Mouse (Mus musculus): ENCODE data around the gene Usf2. TPM values are rescaled to one million over a fixed set of nuclear protein-coding genes. Genes with fewer than 3 reads are reported as not detected.
"Not testable (repeated sequence)": the region's sequence is repeated elsewhere in the genome, so short reads cannot be mapped to it uniquely, and the experiment has no call there.

Gene Usf2
- polyA plus RNA-seq, 1 experiment from 2014 or later = 28.9 TPM

DNA sequence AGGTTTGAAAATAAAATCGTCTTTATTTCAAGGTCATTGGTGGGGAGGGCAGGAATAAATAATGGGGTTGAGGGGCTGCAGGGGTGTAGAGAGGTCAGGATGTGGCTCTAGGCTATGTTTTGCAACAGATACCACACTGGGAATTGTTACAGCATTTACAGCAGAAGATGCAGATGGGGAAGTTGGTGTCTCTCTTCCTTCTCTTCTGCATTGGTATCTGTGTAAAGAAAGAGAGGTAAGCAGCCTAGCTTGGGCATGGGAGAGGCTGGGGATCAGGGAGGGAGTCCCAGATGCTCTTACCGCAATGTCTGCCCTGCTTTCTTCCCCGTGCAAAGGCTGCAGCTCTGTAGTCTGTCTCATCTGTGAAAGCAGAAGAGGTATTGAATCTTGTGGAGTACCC is 14.2 kb downstream of the Usf2 start:
- not testable (repeated sequence) for H3K4me3 ChIP-seq; ATAC-seq (replicated peaks); H3K27ac ChIP-seq (replicated peaks); H3K9me3 ChIP-seq; H3K9ac ChIP-seq (replicated peaks); H3K27me3 ChIP-seq; H3K4me2 ChIP-seq (replicated peaks); H3K4me1 ChIP-seq
- peaks cover 13% of the 10 kb centered on the region; the same call in 1 of the 2 replicates for H3K36me3 ChIP-seq
- WGBS = 59% methylated on average over 3 of the region's 3 CpGs

DNA sequence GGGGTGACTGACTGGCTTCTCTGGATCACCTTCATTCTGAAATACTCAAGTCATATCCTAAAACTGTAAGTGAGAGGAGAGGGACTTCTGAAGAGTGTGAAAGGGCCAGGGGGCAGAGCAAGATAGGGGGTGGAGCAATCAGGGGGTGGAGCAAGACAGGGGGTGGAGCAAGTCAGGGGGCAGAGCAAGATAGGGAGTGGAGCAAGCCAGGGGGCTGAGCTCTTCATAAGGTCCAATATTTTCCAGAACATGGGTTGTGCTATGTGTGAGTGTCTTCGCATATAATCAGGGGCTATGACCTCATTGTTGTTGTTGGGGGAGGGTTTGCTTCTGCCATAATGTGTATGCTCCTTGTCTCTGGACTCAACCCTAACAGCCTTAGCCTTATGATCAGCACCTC is 16.5 kb downstream of the Usf2 start:
- not testable (repeated sequence) for H3K9me3 ChIP-seq; ATAC-seq (replicated peaks); H3K4me3 ChIP-seq; H3K36me3 ChIP-seq; H3K4me1 ChIP-seq; H3K9ac ChIP-seq (replicated peaks); H3K27ac ChIP-seq (replicated peaks); H3K27me3 ChIP-seq; H3K4me2 ChIP-seq (replicated peaks)
- WGBS = 87% methylated on average over 1 of the region's 1 CpGs

DNA sequence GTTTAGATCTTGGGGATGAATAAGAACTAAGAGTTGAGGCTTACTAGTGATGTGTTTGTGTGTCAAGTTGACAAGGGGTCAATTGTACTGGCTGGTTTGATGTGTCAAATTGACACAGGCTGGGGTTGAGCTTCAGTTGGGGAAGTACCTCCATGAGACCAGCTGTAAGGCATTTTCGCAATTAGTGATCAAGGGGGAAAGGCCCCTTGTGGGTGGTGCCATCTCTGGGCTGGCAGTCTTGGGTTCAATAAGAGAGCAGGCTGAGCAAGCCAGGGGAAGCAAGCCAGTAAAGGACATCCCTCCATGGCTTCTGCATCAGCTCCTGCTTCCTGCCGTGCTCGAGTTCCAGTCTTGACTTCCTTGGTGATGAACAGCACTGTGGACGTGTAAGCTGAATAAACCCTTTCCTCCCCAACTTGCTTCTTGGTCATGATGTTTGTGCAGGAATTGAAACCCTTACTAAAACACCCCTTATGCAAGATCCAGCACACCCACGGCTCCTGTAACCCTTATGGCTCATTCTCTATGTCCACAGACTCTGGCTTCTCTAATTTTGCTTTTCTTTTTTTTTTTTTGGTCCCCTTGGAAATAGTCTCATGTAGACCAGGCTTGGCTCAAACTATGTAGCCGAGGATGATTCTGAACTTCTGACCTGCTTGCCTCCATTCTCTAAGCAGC is 21.0 kb downstream of the Usf2 start:
- not testable (repeated sequence) for ATAC-seq (replicated peaks); H3K9ac ChIP-seq (replicated peaks); H3K27me3 ChIP-seq; H3K36me3 ChIP-seq; H3K4me2 ChIP-seq (replicated peaks); H3K4me1 ChIP-seq; H3K9me3 ChIP-seq; H3K4me3 ChIP-seq; H3K27ac ChIP-seq (replicated peaks)
- WGBS = 77% methylated on average over 6 of the region's 6 CpGs

DNA sequence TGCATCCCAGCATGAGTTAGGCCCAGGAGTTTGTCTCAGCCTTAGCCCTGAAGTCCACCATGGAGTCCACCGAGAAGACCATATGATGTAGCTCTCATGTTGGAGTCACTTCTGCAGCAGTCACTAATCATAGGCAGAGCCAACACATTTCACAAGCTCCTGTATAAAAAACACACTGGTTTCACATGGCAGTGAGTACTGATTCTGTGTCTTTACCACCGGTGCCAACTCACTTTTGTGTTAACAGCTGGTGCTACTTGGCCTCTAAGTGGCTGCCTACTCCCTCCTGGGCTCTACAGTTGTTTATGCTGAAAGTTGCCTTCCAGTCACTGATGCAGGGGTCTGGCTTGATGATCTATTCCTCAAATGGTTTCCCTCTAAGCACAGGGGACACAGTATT is 32.0 kb downstream of the Usf2 start, which contains the start of gene Hamp2:
Hamp2 (minus strand) TSS at position 101 of the 400 bp plus-strand sequence.
- not testable (repeated sequence) for H3K27ac ChIP-seq (replicated peaks); H3K36me3 ChIP-seq
- 76% methylated on average over 2 of the region's 2 CpGs for WGBS

DNA sequence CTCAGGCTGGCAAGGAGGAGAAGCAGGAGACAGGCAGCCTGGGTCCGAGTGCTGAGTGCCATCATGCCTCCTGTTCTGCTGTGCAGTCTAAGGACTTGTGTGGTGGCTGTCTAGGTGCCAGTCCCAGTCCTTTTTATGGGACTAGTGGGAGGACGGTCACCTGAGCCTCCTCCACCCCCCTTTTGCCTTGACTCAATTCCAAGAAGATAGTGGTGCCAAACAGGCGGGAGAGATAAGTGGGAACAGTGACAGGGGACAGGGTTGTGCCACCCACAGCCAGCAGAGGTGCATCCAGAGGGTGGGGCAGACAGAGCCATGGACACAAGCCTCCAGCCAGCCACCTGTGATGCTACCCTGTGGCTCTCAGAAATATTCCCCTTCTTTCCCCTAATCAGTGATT is 32.5 kb downstream of the Usf2 start:
- WGBS = 73% methylated on average over 3 of the region's 3 CpGs
- no peaks in the 10 kb centered on the region for H3K27me3 ChIP-seq
- H3K9me3 ChIP-seq = no peaks in the 10 kb centered on the region
- no peak overlapping the region for H3K9ac ChIP-seq (replicated peaks)
- no peaks in the 10 kb centered on the region for H3K36me3 ChIP-seq
- no peak overlapping the region for H3K4me3 ChIP-seq
- ATAC-seq (replicated peaks) = no peak
- no peak overlapping the region for H3K4me2 ChIP-seq (replicated peaks)
- H3K4me1 ChIP-seq = no peaks in the 10 kb centered on the region
- no peak overlapping the region for H3K27ac ChIP-seq (replicated peaks)

More for the DNA sequence above, 32.0 kb downstream of the Usf2 start, which contains the start of gene Hamp2:
- ATAC-seq (replicated peaks); H3K9ac ChIP-seq (replicated peaks); H3K27me3 ChIP-seq; H3K4me1 ChIP-seq; H3K4me3 ChIP-seq; H3K9me3 ChIP-seq; H3K4me2 ChIP-seq (replicated peaks): not testable (repeated sequence)

DNA sequence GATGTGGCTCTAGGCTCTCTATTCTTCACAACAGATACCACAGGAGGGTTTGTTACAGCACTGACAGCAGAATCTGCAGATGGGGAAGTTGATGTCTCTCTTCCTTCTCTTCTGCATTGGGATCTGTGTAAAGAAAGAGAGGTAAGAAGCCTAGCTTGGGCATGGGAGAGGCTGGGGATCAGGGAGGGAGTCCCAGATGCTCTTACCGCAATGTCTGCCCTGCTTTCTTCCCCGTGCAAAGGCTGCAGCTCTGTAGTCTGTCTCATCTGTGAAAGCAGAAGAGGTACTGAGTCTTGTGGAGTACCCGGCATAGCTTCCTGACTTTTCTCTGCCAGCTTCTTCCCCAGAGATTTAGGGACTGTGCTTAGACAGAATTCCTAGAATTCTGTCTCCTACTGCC is 34.1 kb downstream of the Usf2 start:
- H3K9ac ChIP-seq (replicated peaks); H3K4me1 ChIP-seq; H3K4me2 ChIP-seq (replicated peaks); H3K27me3 ChIP-seq; H3K27ac ChIP-seq (replicated peaks); H3K4me3 ChIP-seq; ATAC-seq (replicated peaks); H3K9me3 ChIP-seq; H3K36me3 ChIP-seq: not testable (repeated sequence)
- 41% methylated on average over 3 of the region's 3 CpGs for WGBS

DNA sequence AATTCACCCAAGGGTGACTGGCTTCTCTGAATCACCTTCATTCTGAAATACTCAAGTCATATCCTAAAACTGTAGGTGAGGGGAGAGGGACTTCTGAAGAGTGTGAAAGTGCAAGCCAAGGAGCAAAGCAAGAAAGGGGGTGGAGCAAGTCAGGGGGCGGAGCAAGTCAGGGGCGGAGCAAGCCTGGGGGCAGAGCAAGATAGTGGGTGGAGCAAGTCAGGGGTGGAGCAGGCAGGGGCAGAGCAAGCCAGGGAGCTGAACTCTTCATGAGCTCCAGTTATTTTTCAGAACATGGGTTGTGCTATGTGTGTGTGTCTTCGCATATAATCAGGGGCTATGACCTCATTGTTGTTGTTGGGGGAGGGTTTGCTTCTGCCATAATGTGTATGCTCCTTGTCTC is 36.4 kb downstream of the Usf2 start:
- no peaks in the 10 kb centered on the region for H3K27me3 ChIP-seq
- no peak overlapping the region for H3K4me3 ChIP-seq
- no peak overlapping the region for H3K9ac ChIP-seq (replicated peaks)
- no peak overlapping the region for H3K27ac ChIP-seq (replicated peaks)
- no peaks in the 10 kb centered on the region for H3K4me1 ChIP-seq
- H3K4me2 ChIP-seq (replicated peaks) = no peak overlapping the region
- H3K36me3 ChIP-seq = no peaks in the 10 kb centered on the region
- WGBS = 69% methylated on average over 3 of the region's 3 CpGs
- no peak for ATAC-seq (replicated peaks)
- H3K9me3 ChIP-seq = no peaks in the 10 kb centered on the region

DNA sequence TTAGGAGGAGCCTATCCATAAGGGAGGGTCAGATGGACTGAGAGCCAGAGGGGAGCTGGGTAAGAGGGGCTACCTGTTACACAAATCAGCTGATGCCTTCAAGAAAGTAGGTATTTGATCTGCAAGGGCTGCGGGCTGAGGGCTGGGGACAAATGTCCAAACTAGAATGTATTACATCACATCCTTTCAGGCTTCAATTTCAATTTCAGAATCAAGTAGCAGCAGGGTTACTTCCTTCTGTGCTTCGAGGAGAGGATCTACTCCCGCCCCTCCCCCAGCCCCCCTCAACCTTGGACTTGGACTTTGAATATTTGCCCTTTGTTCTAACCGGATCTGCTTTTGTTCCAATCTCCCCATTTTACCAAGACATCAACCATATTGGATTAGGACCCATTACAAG is 39.4 kb downstream of the Usf2 start:
- Histone ChIP-seq H3K4me3 (no peak overlapping the region), H3K36me3 (no peaks in the 10 kb centered on the region), H3K4me2 (replicated peaks) (no peak overlapping the region), H3K9me3 (no peaks in the 10 kb centered on the region), H3K27me3 (no peaks in the 10 kb centered on the region), H3K27ac (replicated peaks) (no peak overlapping the region), H3K9ac (replicated peaks) (no peak overlapping the region), H3K4me1 (no peaks in the 10 kb centered on the region)
- no peak for ATAC-seq (replicated peaks)
- WGBS = 46% methylated on average over 4 of the region's 4 CpGs

DNA sequence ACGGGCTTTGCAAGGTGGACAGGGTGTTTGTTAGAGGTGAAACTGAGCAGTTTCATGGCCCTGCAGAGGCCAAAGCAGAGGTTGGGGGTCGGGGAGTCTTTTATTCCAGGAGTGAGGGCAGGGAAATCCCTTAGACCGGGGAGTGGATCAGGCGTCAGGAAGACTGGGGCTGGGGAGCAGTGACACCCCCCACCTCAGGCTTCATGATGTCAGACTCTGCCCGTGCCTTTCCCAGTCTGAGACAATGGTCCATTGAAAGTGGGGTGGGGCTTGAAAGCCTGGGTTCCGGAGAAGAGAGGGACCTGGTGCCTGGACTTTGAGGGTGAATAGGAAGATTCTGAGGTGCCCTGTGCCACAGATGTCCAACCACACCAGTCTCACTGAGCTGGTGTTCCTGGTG is 39.9 kb downstream of the Usf2 start:
- Histone ChIP-seq H3K9ac (replicated peaks) (no peak overlapping the region), H3K27me3 (no peaks in the 10 kb centered on the region), H3K36me3 (no peaks in the 10 kb centered on the region), H3K9me3 (no peaks in the 10 kb centered on the region), H3K4me1 (no peaks in the 10 kb centered on the region), H3K27ac (replicated peaks) (no peak overlapping the region), H3K4me2 (replicated peaks) (no peak overlapping the region), H3K4me3 (no peak overlapping the region)
- ATAC-seq (replicated peaks) = no peak
- WGBS = 15% methylated on average over 6 of the region's 6 CpGs

DNA sequence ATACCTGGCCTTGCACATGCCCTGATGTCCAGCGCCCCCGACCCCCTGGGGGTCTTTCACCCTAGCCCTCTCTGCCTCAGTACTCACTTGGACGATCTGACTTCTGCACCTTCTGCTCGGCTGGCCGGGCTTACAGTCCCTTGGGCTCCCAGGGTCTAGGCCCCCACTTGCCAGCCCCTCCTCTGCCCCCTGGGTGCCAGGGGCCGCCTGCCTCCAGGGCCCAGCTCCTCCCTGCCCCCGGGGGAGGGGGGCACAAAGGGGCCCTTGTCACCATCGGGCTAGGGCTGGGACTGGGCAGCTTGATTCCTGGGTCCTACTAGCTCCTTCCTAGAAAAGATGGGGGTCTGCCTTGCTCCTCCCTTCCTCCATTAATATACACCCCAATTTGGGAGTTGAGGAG is 41.9 kb downstream of the Usf2 start, which contains the start of gene Mag:
Mag (minus strand) TSS at position 142 of the 400 bp plus-strand sequence.
- Histone ChIP-seq H3K27ac (replicated peaks) (no peak within 1 kb of the TSS), H3K27me3 (no peaks in the 10 kb centered on the region), H3K4me2 (replicated peaks) (no peak within 1 kb of the TSS), H3K9ac (replicated peaks) (no peak within 1 kb of the TSS), H3K4me1 (no peaks in the 10 kb centered on the region), H3K9me3 (no peaks in the 10 kb centered on the region), H3K36me3 (no peaks in the 10 kb centered on the region), H3K4me3 (no peak within 1 kb of the TSS)
- WGBS = 68% methylated on average over 8 of the region's 8 CpGs
- no peak for ATAC-seq (replicated peaks)

DNA sequence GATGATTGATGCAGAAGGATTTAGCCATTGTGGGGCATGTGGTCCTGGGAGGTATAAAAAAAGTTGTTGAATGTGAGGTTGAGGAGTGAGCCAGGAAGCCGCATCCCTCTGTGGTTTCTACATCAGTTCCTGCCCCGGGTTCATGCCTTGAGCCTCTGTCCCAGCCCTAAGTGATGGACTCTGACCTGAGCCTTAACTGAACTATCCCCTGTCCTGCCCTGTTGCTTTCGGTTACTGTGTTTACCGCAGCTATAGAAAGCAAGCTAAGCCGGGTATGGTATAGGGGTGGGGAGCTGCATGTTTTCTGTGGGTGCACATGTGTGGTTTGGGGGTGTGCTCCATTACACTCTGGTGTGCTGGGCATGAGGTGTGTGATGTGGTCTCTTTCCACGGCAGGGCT is 46.8 kb downstream of the Usf2 start:
- H3K36me3 ChIP-seq = no peaks in the 10 kb centered on the region
- H3K4me1 ChIP-seq = peaks cover 10% of the 10 kb centered on the region; the same call in 1 of the 2 replicates
- H3K4me2 ChIP-seq (replicated peaks) = no peak overlapping the region
- H3K27me3 ChIP-seq = no peaks in the 10 kb centered on the region
- no peak overlapping the region for H3K4me3 ChIP-seq
- WGBS = 83% methylated on average over 6 of the region's 6 CpGs
- H3K27ac ChIP-seq (replicated peaks) = no peak overlapping the region
- H3K9ac ChIP-seq (replicated peaks) = no peak overlapping the region
- no peak for ATAC-seq (replicated peaks)
- no peaks in the 10 kb centered on the region for H3K9me3 ChIP-seq

DNA sequence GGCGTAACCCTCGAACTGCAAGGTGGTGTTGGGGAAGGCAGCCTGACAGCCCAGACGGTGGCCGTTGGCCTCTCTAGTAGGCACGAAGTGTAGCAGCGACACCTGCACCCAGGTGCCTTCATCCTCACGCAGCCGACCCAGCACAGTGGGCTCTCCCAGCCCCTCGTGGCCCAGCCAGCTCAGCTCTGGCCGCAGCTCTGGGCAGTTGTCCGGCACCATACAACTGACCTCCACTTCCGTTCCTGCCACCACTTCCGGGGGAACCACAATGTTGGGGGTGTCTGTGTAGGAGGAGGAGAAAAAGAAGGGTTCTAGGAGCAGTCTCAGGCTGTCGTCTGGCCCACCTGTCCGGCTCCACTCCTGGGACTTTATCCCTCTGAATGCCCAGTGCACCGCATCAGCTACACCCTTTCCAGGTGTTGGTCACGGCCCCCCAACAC is 47.6 kb downstream of the Usf2 start:
- ATAC-seq (replicated peaks) = no peak
- Histone ChIP-seq H3K36me3 (no peaks in the 10 kb centered on the region), H3K9ac (replicated peaks) (no peak overlapping the region), H3K27me3 (no peaks in the 10 kb centered on the region), H3K4me3 (peak overlapping the region; percentile 27), H3K4me2 (replicated peaks) (peak overlapping the region; percentile 49), H3K4me1 (peaks cover 10% of the 10 kb centered on the region; the same call in 1 of the 2 replicates), H3K27ac (replicated peaks) (no peak overlapping the region), H3K9me3 (no peaks in the 10 kb centered on the region)
- WGBS = 22% methylated on average over 15 of the region's 17 CpGs
